Mouse (Mus musculus): Measurements from ENCODE around the gene Frrs1. TPM values are rescaled to one million over a fixed set of nuclear protein-coding genes. Genes with fewer than 3 reads are reported as not detected.
A peak's percentile ranks its signal among the peaks of the same experiment; 100 is the strongest.

Gene Frrs1
- polyA plus RNA-seq, 1 experiment from 2014 or later, result 3.6 TPM

DNA sequence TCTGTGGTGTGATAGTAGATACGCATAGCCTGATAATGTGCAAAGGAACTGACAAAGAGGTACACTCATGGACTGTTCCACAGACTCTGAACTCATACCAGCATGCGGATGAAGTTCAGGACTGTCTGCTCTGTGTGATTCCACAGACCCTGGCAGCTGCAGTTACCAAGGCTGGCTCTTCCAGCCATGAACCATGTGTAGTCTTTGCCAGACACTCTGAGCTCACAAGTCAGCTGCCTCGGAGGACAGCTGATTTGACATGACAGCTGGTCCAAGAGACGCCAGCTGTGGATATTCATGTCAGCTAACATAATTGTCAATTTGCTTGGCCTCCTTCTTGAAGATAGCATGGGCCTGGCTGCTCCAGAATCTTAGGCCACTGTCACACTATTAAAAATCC, 69.7 kb downstream of the Frrs1 start:
- Histone ChIP-seq H3K4me1 (replicated peaks) (no peaks in the 10 kb centered on the region), H3K9ac (replicated peaks) (no peak overlapping the region), H3K27ac (no peak overlapping the region), H3K36me3 (peaks cover under 1% of the 10 kb centered on the region; the same call in 1 of the 2 replicates), H3K4me2 (replicated peaks) (no peak overlapping the region), H3K27me3 (no peaks in the 10 kb centered on the region), H3K4me3 (replicated peaks) (no peak overlapping the region), H3K9me3 (no peaks in the 10 kb centered on the region)
- WGBS, result 81% methylated on average over 4 of the region's 4 CpGs
- no peak for ATAC-seq

DNA sequence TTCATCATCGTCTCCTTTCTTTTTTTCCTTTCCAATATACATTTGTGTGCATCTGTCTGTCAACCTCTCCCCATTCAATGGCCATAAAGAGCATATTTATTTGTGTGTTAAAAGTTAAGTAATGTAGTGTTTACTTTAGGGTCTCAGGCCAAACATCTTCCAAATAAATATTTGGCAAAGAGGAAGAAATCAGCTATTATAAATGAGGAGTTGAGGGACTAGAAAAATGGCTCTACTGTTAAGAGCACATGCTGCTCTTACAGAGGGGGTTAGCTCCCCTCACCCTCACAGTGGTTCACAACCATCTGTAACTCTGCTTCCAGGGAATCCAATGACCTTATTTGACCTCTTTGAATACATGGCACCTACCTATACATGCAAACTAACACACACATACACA, 73.9 kb downstream of the Frrs1 start:
- H3K4me2 ChIP-seq (replicated peaks), result no peak overlapping the region
- H3K9me3 ChIP-seq, result no peaks in the 10 kb centered on the region
- no peak overlapping the region for H3K27ac ChIP-seq
- no peak overlapping the region for H3K9ac ChIP-seq (replicated peaks)
- H3K4me1 ChIP-seq (replicated peaks), result no peaks in the 10 kb centered on the region
- no peak overlapping the region for H3K4me3 ChIP-seq (replicated peaks)
- no peak for ATAC-seq
- 88% methylated on average over 1 of the region's 1 CpGs for WGBS
- no peaks in the 10 kb centered on the region for H3K36me3 ChIP-seq
- no peaks in the 10 kb centered on the region for H3K27me3 ChIP-seq

DNA sequence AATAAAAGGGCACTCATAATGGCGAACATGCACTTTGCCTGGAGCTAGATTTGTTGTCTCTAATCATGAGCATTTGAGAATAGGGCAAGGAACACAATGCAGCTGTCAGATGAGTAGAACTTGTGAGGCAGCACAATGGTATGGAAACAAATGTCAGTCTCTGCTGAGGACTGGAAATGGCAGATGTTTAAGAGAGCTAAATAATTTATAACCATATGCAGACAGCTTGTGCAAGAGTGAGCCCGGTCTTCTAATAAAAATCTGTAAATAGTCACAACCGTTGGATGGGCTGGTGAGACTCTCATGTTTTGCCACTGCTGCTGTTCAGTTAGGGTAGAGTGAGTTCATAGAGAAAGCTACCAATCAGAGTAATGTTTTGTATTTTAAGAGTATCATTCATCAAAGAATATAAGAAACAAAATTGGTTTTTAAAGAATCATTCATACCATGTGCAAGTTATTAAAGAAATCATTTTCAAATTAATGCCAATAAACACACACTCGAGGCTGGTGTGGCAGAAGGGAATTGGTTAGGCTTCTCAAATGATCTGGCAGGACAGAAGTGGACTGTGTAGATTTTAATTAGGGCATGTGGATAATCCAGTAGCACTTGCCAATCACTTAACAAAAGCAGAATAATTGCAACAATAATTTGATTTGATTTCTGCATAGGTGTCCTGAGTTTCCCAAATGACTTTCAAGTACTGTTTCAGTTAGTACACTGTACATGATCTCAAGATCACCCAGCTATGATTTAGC, 77.8 kb downstream of the Frrs1 start:
- WGBS, result 61% methylated on average over 4 of the region's 4 CpGs
- H3K27ac ChIP-seq, result no peak overlapping the region

DNA sequence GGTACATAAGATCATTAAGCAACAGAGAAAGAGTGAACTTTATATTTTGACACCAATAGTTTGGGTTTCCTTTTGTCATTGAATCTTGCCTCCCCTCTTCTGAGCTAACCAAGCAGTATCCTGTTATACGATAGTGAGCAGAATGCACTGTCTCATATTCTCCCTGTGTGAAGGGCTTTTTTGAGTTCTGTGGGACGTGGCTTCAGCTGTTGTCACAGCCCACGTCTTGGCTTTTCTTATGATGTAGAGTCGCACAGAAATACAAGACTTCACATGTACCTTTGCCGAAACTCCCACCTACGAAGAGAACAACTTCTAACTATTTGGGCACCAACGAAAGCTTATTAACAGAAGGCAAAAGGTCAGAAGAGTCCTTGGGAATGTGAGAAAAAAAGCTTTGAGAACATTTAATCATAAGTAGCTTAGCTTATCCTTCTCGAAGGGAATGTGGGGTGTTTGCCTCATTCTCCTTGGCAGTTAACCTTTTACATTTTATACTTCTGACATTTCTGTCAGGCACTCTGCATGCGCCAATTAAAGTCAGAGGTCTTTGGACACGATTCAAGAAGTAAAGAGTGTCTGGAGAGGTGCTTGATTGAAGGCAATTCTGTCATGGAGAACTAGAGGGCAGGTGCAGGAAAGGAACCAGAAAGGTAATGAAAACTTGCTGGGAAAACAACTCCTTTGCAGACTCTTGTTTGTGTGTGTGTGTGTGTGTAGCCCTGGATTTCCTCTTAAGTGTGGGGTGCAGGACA, 81.7 kb downstream of the Frrs1 start:
- no peaks in the 10 kb centered on the region for H3K27me3 ChIP-seq
- H3K4me3 ChIP-seq (replicated peaks), result no peak overlapping the region
- no peaks in the 10 kb centered on the region for H3K4me1 ChIP-seq (replicated peaks)
- 77% methylated on average over 10 of the region's 10 CpGs for WGBS
- no peaks in the 10 kb centered on the region; the same call in 1 of the 2 replicates for H3K9me3 ChIP-seq
- no peak overlapping the region for H3K27ac ChIP-seq
- no peak overlapping the region for H3K4me2 ChIP-seq (replicated peaks)
- ATAC-seq, result no peak
- no peak overlapping the region for H3K9ac ChIP-seq (replicated peaks)
- H3K36me3 ChIP-seq, result no peaks in the 10 kb centered on the region

More for the DNA sequence above, 77.8 kb downstream of the Frrs1 start:
- Histone ChIP-seq H3K9ac (replicated peaks) (no peak overlapping the region), H3K36me3 (no peaks in the 10 kb centered on the region), H3K4me2 (replicated peaks) (no peak overlapping the region), H3K4me3 (replicated peaks) (no peak overlapping the region), H3K27me3 (no peaks in the 10 kb centered on the region), H3K4me1 (replicated peaks) (no peaks in the 10 kb centered on the region), H3K9me3 (no peaks in the 10 kb centered on the region; the same call in 1 of the 2 replicates)
- ATAC-seq, result 0 out of 2 replicates have a peak, but pooled peaks have one; percentile 37

DNA sequence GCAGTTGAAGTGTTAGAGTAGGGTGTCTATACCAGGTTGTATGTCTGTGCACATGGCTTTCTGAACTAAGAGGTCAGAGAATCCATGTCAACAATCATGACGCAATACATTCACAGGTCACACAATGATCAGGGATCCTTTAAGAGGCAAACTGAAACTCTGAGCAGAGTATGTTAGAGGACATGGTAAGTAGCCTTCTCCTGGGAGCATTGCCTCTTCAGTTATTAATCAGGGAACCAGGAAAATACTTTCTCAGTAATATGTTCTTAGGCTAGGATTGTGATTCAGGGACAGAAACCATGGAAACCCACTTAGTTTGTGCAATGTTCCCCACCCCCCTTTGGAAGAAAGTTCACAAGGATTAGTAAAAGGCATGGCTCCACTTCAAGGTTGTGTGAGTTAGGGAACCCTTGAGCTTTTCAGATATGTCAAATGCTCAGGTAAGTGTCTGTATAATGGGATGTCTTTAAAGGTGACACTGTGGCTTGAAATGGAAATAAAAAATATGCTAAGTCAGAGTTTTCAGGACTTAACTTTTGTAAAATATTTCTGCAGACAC, 82.4 kb downstream of the Frrs1 start:
- WGBS, result 87% methylated on average over 1 of the region's 1 CpGs
- H3K27me3 ChIP-seq, result no peaks in the 10 kb centered on the region
- no peaks in the 10 kb centered on the region for H3K4me1 ChIP-seq (replicated peaks)
- H3K9me3 ChIP-seq, result no peaks in the 10 kb centered on the region; the same call in 1 of the 2 replicates
- no peak overlapping the region for H3K4me3 ChIP-seq (replicated peaks)
- no peak for ATAC-seq
- no peak overlapping the region for H3K4me2 ChIP-seq (replicated peaks)
- H3K27ac ChIP-seq, result no peak overlapping the region
- H3K9ac ChIP-seq (replicated peaks), result no peak overlapping the region
- H3K36me3 ChIP-seq, result no peaks in the 10 kb centered on the region

DNA sequence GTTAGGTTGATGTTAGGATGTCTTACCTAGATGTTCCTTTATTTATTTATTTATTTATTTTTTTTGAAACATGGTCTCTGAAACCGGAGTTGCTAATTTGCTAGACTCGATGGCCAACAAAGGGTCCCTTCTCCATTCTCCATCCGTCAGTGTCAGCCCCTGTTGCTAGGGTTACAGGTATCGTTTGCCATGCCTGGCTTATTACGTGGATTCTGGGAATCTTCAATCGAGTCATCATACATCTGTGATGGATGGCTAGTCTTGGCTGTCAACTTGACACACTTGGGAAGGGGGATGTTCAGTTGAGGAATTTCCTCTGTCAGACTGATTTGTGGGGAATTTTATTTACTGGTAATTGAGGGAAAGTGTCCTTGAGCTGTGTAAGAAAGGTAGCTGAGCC, 83.5 kb downstream of the Frrs1 start:
- Histone ChIP-seq H3K27ac (no peak overlapping the region), H3K36me3 (no peaks in the 10 kb centered on the region), H3K4me3 (replicated peaks) (no peak overlapping the region), H3K9ac (replicated peaks) (no peak overlapping the region), H3K4me2 (replicated peaks) (no peak overlapping the region), H3K9me3 (no peaks in the 10 kb centered on the region; the same call in 1 of the 2 replicates), H3K27me3 (no peaks in the 10 kb centered on the region), H3K4me1 (replicated peaks) (no peaks in the 10 kb centered on the region)
- no peak for ATAC-seq
- WGBS, result 78% methylated on average over 6 of the region's 6 CpGs

DNA sequence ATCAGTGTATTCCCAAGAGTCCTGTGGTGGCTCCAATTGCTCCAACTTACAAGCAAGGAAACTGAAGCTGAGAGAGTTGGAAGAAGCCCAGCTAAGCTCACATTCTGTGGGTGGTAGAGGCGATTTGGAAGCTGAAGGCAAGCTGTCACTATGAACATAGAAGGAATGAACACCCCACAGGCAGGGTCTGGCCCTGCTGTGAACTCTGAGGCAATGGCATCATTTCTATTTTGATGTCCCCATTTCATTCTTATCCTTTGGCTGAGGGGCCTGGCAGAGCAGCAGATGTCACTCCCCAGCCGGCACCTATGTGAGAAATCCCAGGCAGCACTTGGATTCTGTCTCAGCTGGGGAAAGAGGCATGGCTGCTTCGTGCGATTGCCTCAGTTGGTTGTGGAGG, 84.2 kb downstream of the Frrs1 start:
- Histone ChIP-seq H3K4me2 (replicated peaks) (no peak overlapping the region), H3K4me3 (replicated peaks) (no peak overlapping the region), H3K4me1 (replicated peaks) (no peaks in the 10 kb centered on the region), H3K9ac (replicated peaks) (no peak overlapping the region), H3K9me3 (no peaks in the 10 kb centered on the region; the same call in 1 of the 2 replicates), H3K27ac (no peak overlapping the region), H3K27me3 (no peaks in the 10 kb centered on the region), H3K36me3 (no peaks in the 10 kb centered on the region)
- WGBS, result 91% methylated on average over 4 of the region's 4 CpGs
- ATAC-seq, result no peak

DNA sequence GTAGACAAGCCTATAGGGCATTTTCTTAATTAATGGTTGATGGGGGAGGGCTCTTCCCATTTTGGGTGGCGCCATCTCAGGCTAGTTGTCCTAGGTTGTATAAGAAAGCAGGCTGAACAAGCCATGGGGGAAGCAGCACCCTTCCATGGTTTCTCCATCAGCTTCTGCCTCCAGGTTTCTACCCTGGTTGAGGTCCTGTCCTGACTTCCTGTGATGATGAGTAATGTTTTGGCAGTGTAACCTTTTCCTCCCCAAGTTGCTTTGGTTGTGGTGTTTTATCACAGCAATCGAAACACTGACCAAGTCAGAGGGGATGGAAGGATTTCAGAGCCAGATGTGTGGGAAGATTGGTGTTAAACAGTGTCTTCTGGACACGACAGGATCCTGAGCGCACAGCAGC, 87.2 kb downstream of the Frrs1 start:
- Histone ChIP-seq H3K27me3 (no peaks in the 10 kb centered on the region), H3K27ac (no peak overlapping the region), H3K9me3 (no peaks in the 10 kb centered on the region), H3K4me3 (replicated peaks) (no peak overlapping the region), H3K9ac (replicated peaks) (no peak overlapping the region), H3K4me1 (replicated peaks) (no peaks in the 10 kb centered on the region), H3K36me3 (no peaks in the 10 kb centered on the region), H3K4me2 (replicated peaks) (no peak overlapping the region)
- WGBS, result 93% methylated on average over 4 of the region's 4 CpGs
- no peak for ATAC-seq

DNA sequence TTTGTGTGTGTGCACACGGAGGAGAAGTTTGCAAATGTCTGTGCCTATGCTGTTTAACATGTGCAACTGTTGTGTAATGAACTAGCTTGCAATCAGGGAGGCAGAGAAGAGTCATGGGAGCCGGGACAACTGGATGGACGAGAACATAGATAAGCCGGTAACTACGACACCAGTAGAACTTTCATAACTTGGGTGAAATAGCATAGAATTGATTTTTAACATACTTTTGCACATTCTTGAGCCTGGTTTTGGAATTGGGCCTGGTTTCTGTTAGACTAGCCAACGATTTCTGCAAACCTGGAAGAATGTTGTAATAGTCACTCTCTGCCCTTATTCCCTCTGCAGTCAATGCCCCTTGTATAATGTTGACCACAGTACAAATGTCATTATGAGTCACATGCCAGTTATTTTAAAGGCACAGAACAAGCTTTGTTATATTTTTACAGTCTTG, 91.4 kb downstream of the Frrs1 start:
- no peak for ATAC-seq
- no peaks in the 10 kb centered on the region for H3K27me3 ChIP-seq
- H3K9me3 ChIP-seq, result no peaks in the 10 kb centered on the region
- H3K27ac ChIP-seq, result no peak overlapping the region
- no peaks in the 10 kb centered on the region for H3K4me1 ChIP-seq (replicated peaks)
- no peak overlapping the region for H3K4me3 ChIP-seq (replicated peaks)
- H3K4me2 ChIP-seq (replicated peaks), result no peak overlapping the region
- H3K9ac ChIP-seq (replicated peaks), result no peak overlapping the region
- no peaks in the 10 kb centered on the region for H3K36me3 ChIP-seq
- WGBS, result 93% methylated on average over 6 of the region's 6 CpGs

DNA sequence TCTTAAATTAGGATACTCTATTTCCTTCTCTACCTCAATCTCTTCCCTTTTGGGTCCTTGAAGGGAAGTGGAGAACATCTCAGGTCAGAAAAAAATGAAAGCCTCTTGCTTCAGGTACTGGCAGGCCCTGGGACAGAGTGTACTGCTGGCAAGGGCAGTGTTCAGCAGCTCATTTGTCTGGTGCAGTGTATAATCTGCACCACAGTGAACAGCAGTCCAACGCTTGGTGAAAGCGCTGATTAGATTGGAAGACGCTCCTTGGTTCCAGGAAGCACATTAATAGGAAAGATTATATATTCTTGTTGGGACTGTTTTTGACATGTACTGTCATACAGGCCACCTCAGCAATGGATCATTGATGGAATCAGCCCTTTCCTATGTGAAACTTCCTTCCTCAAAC, 92.2 kb downstream of the Frrs1 start:
- Histone ChIP-seq H3K4me2 (replicated peaks) (no peak overlapping the region), H3K9me3 (no peaks in the 10 kb centered on the region), H3K36me3 (no peaks in the 10 kb centered on the region), H3K27me3 (no peaks in the 10 kb centered on the region), H3K27ac (no peak overlapping the region), H3K4me1 (replicated peaks) (no peaks in the 10 kb centered on the region), H3K4me3 (replicated peaks) (no peak overlapping the region), H3K9ac (replicated peaks) (no peak overlapping the region)
- 98% methylated on average over 3 of the region's 3 CpGs for WGBS
- no peak for ATAC-seq

DNA sequence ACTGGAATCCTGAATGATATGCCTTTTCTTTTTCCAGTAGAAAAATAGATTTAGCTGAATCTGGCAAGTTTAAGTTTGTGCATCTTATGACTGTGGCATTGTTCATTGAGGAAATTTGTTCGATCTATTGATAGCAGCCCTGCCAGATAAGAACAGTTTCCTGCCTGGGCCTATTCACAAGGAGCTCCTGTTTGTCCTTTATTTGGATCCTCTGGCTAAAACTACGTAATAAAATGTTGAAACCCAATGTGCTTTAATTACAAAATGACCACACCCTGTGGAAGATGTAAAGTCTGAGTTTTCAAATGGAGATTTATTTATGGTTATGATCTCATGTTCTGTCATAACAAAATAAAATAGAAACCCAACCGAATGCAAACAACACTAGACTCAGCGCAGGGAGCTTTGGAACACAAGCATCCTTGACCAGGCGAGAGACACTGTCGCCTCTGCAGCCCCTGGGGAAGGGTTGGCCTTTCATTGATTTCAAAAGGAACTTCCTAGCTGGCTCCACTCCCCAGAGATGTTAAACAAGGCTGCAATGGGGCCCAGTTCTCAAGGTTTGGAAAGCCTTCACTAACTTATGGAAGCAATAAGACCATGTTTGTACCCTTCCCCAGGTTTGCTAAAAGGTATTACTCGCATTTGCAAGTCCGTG, 93.1 kb downstream of the Frrs1 start:
- Histone ChIP-seq H3K9ac (replicated peaks) (no peak overlapping the region), H3K27ac (no peak overlapping the region), H3K4me2 (replicated peaks) (no peak overlapping the region), H3K9me3 (no peaks in the 10 kb centered on the region), H3K4me3 (replicated peaks) (no peak overlapping the region), H3K36me3 (no peaks in the 10 kb centered on the region), H3K4me1 (replicated peaks) (no peaks in the 10 kb centered on the region), H3K27me3 (no peaks in the 10 kb centered on the region)
- WGBS, result 84% methylated on average over 8 of the region's 8 CpGs
- no peak for ATAC-seq

DNA sequence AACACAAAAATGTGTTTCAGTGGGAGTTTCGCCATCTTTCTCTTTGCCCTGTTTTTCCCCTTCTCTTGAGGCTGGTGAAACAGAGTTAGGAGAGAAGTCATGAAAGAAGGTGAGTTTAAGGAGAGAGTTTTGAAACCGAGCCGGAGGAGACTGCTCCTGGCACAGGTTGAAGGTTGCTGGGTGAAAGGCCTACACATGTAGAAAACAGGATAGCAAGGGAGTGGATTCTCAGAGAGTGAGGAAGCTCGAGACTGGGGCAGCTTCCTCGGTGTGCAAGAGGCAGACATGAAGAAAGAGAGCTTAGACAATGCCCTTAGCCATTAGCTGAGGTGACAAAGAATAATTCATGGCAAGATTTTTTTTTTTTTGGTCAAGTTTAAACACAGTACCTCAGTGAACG, 94.1 kb downstream of the Frrs1 start:
- no peak overlapping the region for H3K9ac ChIP-seq (replicated peaks)
- no peak overlapping the region for H3K27ac ChIP-seq
- H3K9me3 ChIP-seq, result no peaks in the 10 kb centered on the region
- no peak overlapping the region for H3K4me3 ChIP-seq (replicated peaks)
- no peaks in the 10 kb centered on the region for H3K36me3 ChIP-seq
- no peaks in the 10 kb centered on the region for H3K4me1 ChIP-seq (replicated peaks)
- no peaks in the 10 kb centered on the region for H3K27me3 ChIP-seq
- H3K4me2 ChIP-seq (replicated peaks), result no peak overlapping the region
- ATAC-seq, result no peak
- 93% methylated on average over 6 of the region's 6 CpGs for WGBS
